Mouse (Mus musculus) MEL (cell line): ENCODE data around the gene Nsun5. TPM values are rescaled to one million over a fixed set of nuclear protein-coding genes. Genes with fewer than 3 reads are reported as not detected.

Experiments
- DNase-seq: peaks from one replicate; pipeline ENCODE4 v3.0.0; 2011; ENCODE audit warnings: low read depth, low spot score
- H3K27ac ChIP-seq: 2 replicates; pipeline ENCODE4 v1.5.1; 2012; ENCODE audit warnings: low read depth, mild to moderate bottlenecking, control low read depth, low read length, moderate library complexity; ENCODE audit not compliant: control insufficient read depth
- H3K27me3 ChIP-seq, 2 experiments: fragments of 150-350 bp in 1 of 2; sonication (generic) in 1 of 2; 2 replicates each; pipeline ENCODE4 v1.6.1; 2012; ENCODE audit warnings: low read length in 2 of 2, mild to moderate bottlenecking in 2 of 2, improper control_type of control experiment in 1 of 2, moderate library complexity in 1 of 2; ENCODE audit not compliant: insufficient read depth in 2 of 2, control insufficient read depth in 1 of 2
- H3K36me3 ChIP-seq, 2 experiments: 2 replicates each; pipeline ENCODE4 v1.6.1; 2012 to 2014; ENCODE audit warnings: low read length in 2 of 2, improper control_type of control experiment in 1 of 2, inconsistent platforms in 1 of 2, mild to moderate bottlenecking in 1 of 2; ENCODE audit not compliant: insufficient read depth in 2 of 2, control insufficient read depth in 1 of 2
- H3K4me1 ChIP-seq, 2 experiments: fragments of 150-350 bp in 1 of 2; sonication (generic) in 1 of 2; 2 replicates each; pipeline ENCODE4 v1.6.1; 2012; ENCODE audit warnings: low read length in 2 of 2, improper control_type of control experiment in 1 of 2, mild to moderate bottlenecking in 1 of 2; ENCODE audit not compliant: insufficient read depth in 2 of 2, control insufficient read depth in 1 of 2
- H3K4me3 ChIP-seq, 2 experiments: fragments of 150-350 bp in 1 of 2; sonication (generic) in 1 of 2; 2 replicates each; pipeline ENCODE4 v1.5.1; 2012; ENCODE audit warnings: low read depth in 2 of 2, low read length in 2 of 2, mild to moderate bottlenecking in 2 of 2, moderate library complexity in 2 of 2, control low read depth in 1 of 2, improper control_type of control experiment in 1 of 2; ENCODE audit not compliant: control insufficient read depth in 1 of 2, insufficient read depth in 1 of 2
- H3K79me2 ChIP-seq: 2 replicates; pipeline ENCODE4 v1.6.1; 2012; ENCODE audit warnings: mild to moderate bottlenecking, low read length, moderate library complexity; ENCODE audit not compliant: control insufficient read depth, poor library complexity, insufficient read depth
- H3K9ac ChIP-seq: 2 replicates; pipeline ENCODE4 v1.6.1; 2012; ENCODE audit warnings: low read depth, mild to moderate bottlenecking, control low read depth, low read length, moderate library complexity; ENCODE audit not compliant: control insufficient read depth, poor library complexity, severe bottlenecking
- H3K9me3 ChIP-seq: fragments of 150-350 bp; sonication (generic); replicated peaks from 2 replicates; pipeline ENCODE4 v1.6.1; 2012; ENCODE audit warnings: mild to moderate bottlenecking, low read length, improper control_type of control experiment, moderate library complexity; ENCODE audit not compliant: insufficient read depth
- CHD2 ChIP-seq: IDR thresholded peaks from 2 replicates; pipeline ENCODE4 v1.6.1; 2011; ENCODE audit warnings: low read length, improper control_type of control experiment
- CTCF ChIP-seq, 3 experiments: IDR thresholded peaks in 2 of 3; conservative IDR thresholded peaks in 1 of 3; 2 replicates each; pipeline ENCODE4 v1.5.1; 2011 to 2012; ENCODE audit warnings: low read length in 3 of 3, low read depth in 2 of 3, mild to moderate bottlenecking in 2 of 3, improper control_type of control experiment in 1 of 3, inconsistent platforms in 1 of 3, mixed read lengths in 1 of 3, moderate library complexity in 1 of 3; ENCODE audit not compliant: control insufficient read depth in 1 of 3, insufficient read depth in 1 of 3, poor library complexity in 1 of 3, severe bottlenecking in 1 of 3
- ELF1 ChIP-seq: IDR thresholded peaks from 2 replicates; pipeline ENCODE4 v1.6.1; 2014; ENCODE audit warnings: low read depth, mild to moderate bottlenecking, inconsistent platforms, low read length, improper control_type of control experiment, moderate library complexity
- EP300 ChIP-seq, 2 experiments: IDR thresholded peaks; 2 replicates each; pipeline ENCODE4 v1.6.1; 2011; ENCODE audit warnings: improper control_type of control experiment in 2 of 2, low read length in 2 of 2, low read depth in 1 of 2, mild to moderate bottlenecking in 1 of 2
- GABPA ChIP-seq: IDR thresholded peaks from 2 replicates; pipeline ENCODE4 v1.6.1; 2012; ENCODE audit warnings: low read depth, mild to moderate bottlenecking, inconsistent platforms, low read length, improper control_type of control experiment, moderate library complexity
- GATA1 ChIP-seq: IDR thresholded peaks from 2 replicates; pipeline ENCODE4 v1.6.1; 2011; ENCODE audit warnings: low read depth, low read length, improper control_type of control experiment
- HCFC1 ChIP-seq: IDR thresholded peaks from 2 replicates; pipeline ENCODE4 v1.6.1; 2012; ENCODE audit warnings: low read depth, mild to moderate bottlenecking, inconsistent platforms, low read length, improper control_type of control experiment, moderate library complexity
- JUND ChIP-seq: IDR thresholded peaks from 2 replicates; pipeline ENCODE4 v1.6.1; 2011; ENCODE audit warnings: low read depth, mild to moderate bottlenecking, improper control_type of control experiment, low read length
- MEF2A ChIP-seq: IDR thresholded peaks from 2 replicates; pipeline ENCODE4 v1.6.1; 2014; ENCODE audit warnings: low read depth, mild to moderate bottlenecking, inconsistent platforms, low read length, improper control_type of control experiment; ENCODE audit not compliant: poor library complexity, insufficient replicate concordance, severe bottlenecking; ENCODE audit errors: extremely low read depth
- MXI1 ChIP-seq: IDR thresholded peaks from 2 replicates; pipeline ENCODE4 v1.6.1; 2011; ENCODE audit warnings: mild to moderate bottlenecking, low read depth, low read length, improper control_type of control experiment
- MYB ChIP-seq: IDR thresholded peaks from 2 replicates; pipeline ENCODE4 v1.6.1; 2011; ENCODE audit warnings: mild to moderate bottlenecking, low read depth, low read length, improper control_type of control experiment
- NRF1 ChIP-seq: IDR thresholded peaks from 2 replicates; pipeline ENCODE4 v1.6.1; 2014; ENCODE audit warnings: low read depth, mild to moderate bottlenecking, inconsistent platforms, low read length, improper control_type of control experiment, moderate library complexity; ENCODE audit not compliant: poor library complexity, insufficient read depth, severe bottlenecking
- POLR2A ChIP-seq, 2 experiments: IDR thresholded peaks; 2 replicates each; pipeline ENCODE4 v1.6.1; 2011 to 2012; ENCODE audit warnings: low read length in 2 of 2, mild to moderate bottlenecking in 2 of 2, control low read depth in 1 of 2, improper control_type of control experiment in 1 of 2, low read depth in 1 of 2, moderate library complexity in 1 of 2; ENCODE audit not compliant: control insufficient read depth in 1 of 2, insufficient read depth in 1 of 2, poor library complexity in 1 of 2
- POLR2AphosphoS2 ChIP-seq: IDR thresholded peaks from 2 replicates; pipeline ENCODE4 v1.6.1; 2011; ENCODE audit warnings: low read length, improper control_type of control experiment
- RAD21 ChIP-seq: IDR thresholded peaks from 2 replicates; pipeline ENCODE4 v1.6.1; 2011; ENCODE audit warnings: mild to moderate bottlenecking, low read depth, low read length, improper control_type of control experiment
- SMC3 ChIP-seq: IDR thresholded peaks from 2 replicates; pipeline ENCODE4 v1.6.1; 2011; ENCODE audit warnings: low read depth, low read length, improper control_type of control experiment
- TAL1 ChIP-seq: IDR thresholded peaks from 2 replicates; pipeline ENCODE4 v1.6.1; 2012; ENCODE audit warnings: mild to moderate bottlenecking, inconsistent platforms, low read length, moderate library complexity, mixed read lengths
- TCF12 ChIP-seq: IDR thresholded peaks from 2 replicates; pipeline ENCODE4 v1.6.1; 2014; ENCODE audit warnings: low read depth, mild to moderate bottlenecking, inconsistent platforms, low read length, improper control_type of control experiment, moderate library complexity
- USF1 ChIP-seq: IDR thresholded peaks from 2 replicates; pipeline ENCODE4 v1.6.1; 2014; ENCODE audit warnings: low read depth, mild to moderate bottlenecking, inconsistent platforms, low read length, improper control_type of control experiment, moderate library complexity
- USF2 ChIP-seq, 2 experiments: IDR thresholded peaks; 2 replicates each; pipeline ENCODE4 v1.6.1; 2011 to 2012; ENCODE audit warnings: improper control_type of control experiment in 2 of 2, low read length in 2 of 2, borderline replicate concordance in 1 of 2, inconsistent platforms in 1 of 2, low read depth in 1 of 2, mild to moderate bottlenecking in 1 of 2; ENCODE audit not compliant: insufficient read depth in 1 of 2
- ZC3H11A ChIP-seq: IDR thresholded peaks from 2 replicates; pipeline ENCODE4 v1.6.1; 2012; ENCODE audit warnings: low read depth, mild to moderate bottlenecking, inconsistent platforms, low read length, improper control_type of control experiment
- ZMIZ1 ChIP-seq: IDR thresholded peaks from 2 replicates; pipeline ENCODE4 v1.6.1; 2012; ENCODE audit warnings: low read depth, mild to moderate bottlenecking, inconsistent platforms, low read length, improper control_type of control experiment, moderate library complexity
- polyA plus RNA-seq, 2 experiments: library from polyadenylated mRNA; stranded (reverse) in 1 of 2; unstranded in 1 of 2; fragments of >175 nt in 1 of 2; fragments of >200 nt in 1 of 2; gene quantifications; 2 replicates each; pipeline versions ENCODE4 v1.2.1 to v1.2.4; 2012; ENCODE audit warnings: low replicate concordance in 2 of 2, low read depth in 1 of 2; ENCODE audit not compliant: insufficient read length in 2 of 2, insufficient read depth in 1 of 2, missing spikeins in 1 of 2
- total RNA-seq: library from RNA; depleted of rRNA; stranded (reverse); fragments of 300-350 nt; gene quantifications from 2 replicates; pipeline ENCODE4 v1.2.3, GENCODE M21; 2012

Nsun5 gene
- total and polyA plus RNA-seq, 3 experiments: 90.0 to 178 (median 97.5) TPM

GRCm38 (mm10) chr5:135347511-135348011, 22.2 kb upstream of the Nsun5 start:
- TF ChIP-seq ZC3H11A (no peak), POLR2A (IDR thresholded peaks at IDR 0.05; ENCODE audit: control insufficient read depth in 1 of 2, insufficient read depth in 1 of 2, low read depth in 1 of 2, low read length in 2 of 2, poor library complexity in 1 of 2) (no peak), GABPA (no peak), CTCF (IDR thresholded peaks at IDR 0.05 in 2 of 3, conservative IDR thresholded peaks at IDR 0.05 in 1 of 3; ENCODE audit: control insufficient read depth in 1 of 3, insufficient read depth in 1 of 3, low read depth in 2 of 3, low read length in 3 of 3, poor library complexity in 1 of 3, severe bottlenecking in 1 of 3) (no peak), NRF1 (no peak), HCFC1 (no peak), CHD2 (no peak), MXI1 (no peak), JUND (no peak), GATA1 (no peak), MYB (no peak), SMC3 (no peak), MEF2A (no peak), USF1 (no peak)
- H3K9me3 ChIP-seq: no peaks in the 10 kb centered on the region
- peaks cover 0 to 6% of the 10 kb centered on the region in 2 experiments; a peak in 2 of 4 replicates for H3K27me3 ChIP-seq
- no peak overlapping the region for H3K4me3 ChIP-seq
- no peaks in the 10 kb centered on the region for H3K79me2 ChIP-seq
- no peak overlapping the region for H3K27ac ChIP-seq
- no peak for DNase-seq
- H3K4me1 ChIP-seq: peaks cover 5 to 6% of the 10 kb centered on the region in 2 experiments; a peak in 3 of 4 replicates
- H3K9ac ChIP-seq: no peak overlapping the region
- H3K36me3 ChIP-seq: no peaks in the 10 kb centered on the region; a peak in 1 of 4 replicates

GRCm38 (mm10) chr5:135349862-135350261, 19.9 kb upstream of the Nsun5 start, which contains the start of gene Fkbp6:
Gene Fkbp6, minus strand, starts transcription at chr5:135350044.
- Histone ChIP-seq H3K9ac (no peak within 1 kb of the TSS), H3K4me3 (no peak within 1 kb of the TSS), H3K27me3 (peaks cover 0 to 6% of the 10 kb centered on the region in 2 experiments; a peak in 2 of 4 replicates), H3K9me3 (no peaks in the 10 kb centered on the region), H3K27ac (no peak within 1 kb of the TSS), H3K4me1 (peaks cover 5 to 6% of the 10 kb centered on the region in 2 experiments; a peak in 3 of 4 replicates), H3K36me3 (no peaks in the 10 kb centered on the region; a peak in 1 of 4 replicates), H3K79me2 (no peaks in the 10 kb centered on the region)
- TF ChIP-seq ZMIZ1 (no peak), ELF1 (no peak), SMC3 (no peak), CHD2 (no peak), MXI1 (no peak), HCFC1 (no peak), EP300 (IDR thresholded peaks at IDR 0.05; ENCODE audit: low read depth in 1 of 2, low read length in 2 of 2) (no peak), GATA1 (no peak), TCF12 (no peak), POLR2AphosphoS2 (no peak), USF2 (IDR thresholded peaks at IDR 0.05; ENCODE audit: borderline replicate concordance in 1 of 2, insufficient read depth in 1 of 2, low read depth in 1 of 2, low read length in 2 of 2) (no peak), RAD21 (no peak), TAL1 (no peak)
- DNase-seq: no peak
